Mouse (Mus musculus) forebrain, embryonic 12.5 days (tissue): ENCODE results near the gene Gm37240. TPM values are rescaled to one million over a fixed set of nuclear protein-coding genes. Genes with fewer than 3 reads are reported as not detected.

Experiments
- ATAC-seq: fragments of 200-750 bp; cut with Nextera tagmentation; 2 replicates; pipeline ENCODE4 v1.8.0; 2017; ENCODE audit warnings: moderate TSS enrichment; ENCODE audit not compliant: low FRiP score
- H3K27ac ChIP-seq: fragments of 300-500 bp; sonication (generic); 2 replicates; pipeline ENCODE4 v1.5.1; 2016; ENCODE audit warnings: mild to moderate bottlenecking
- H3K27me3 ChIP-seq: fragments of 300-500 bp; sonication (generic); 2 replicates; pipeline ENCODE4 v1.6.1; 2016; ENCODE audit warnings: mild to moderate bottlenecking
- H3K36me3 ChIP-seq: fragments of 300-500 bp; sonication (generic); replicated peaks from 2 replicates; pipeline ENCODE4 v1.6.1; 2016; ENCODE audit warnings: mild to moderate bottlenecking
- H3K4me1 ChIP-seq: fragments of 300-500 bp; sonication (generic); 2 replicates; pipeline ENCODE4 v1.6.1; 2016
- H3K4me2 ChIP-seq: fragments of 300-500 bp; sonication (generic); 2 replicates; pipeline ENCODE4 v1.6.1; 2016; ENCODE audit warnings: mild to moderate bottlenecking, moderate library complexity
- H3K4me3 ChIP-seq: fragments of 300-500 bp; sonication (generic); replicated peaks from 2 replicates; pipeline ENCODE4 v1.5.1; 2016; ENCODE audit warnings: mild to moderate bottlenecking
- H3K9ac ChIP-seq: fragments of 300-500 bp; sonication (generic); 2 replicates; pipeline ENCODE4 v1.6.1; 2016; ENCODE audit warnings: mild to moderate bottlenecking
- H3K9me3 ChIP-seq: fragments of 300-500 bp; sonication (generic); 2 replicates; pipeline ENCODE4 v1.6.1; 2016
- WGBS: fragments of 180-500 bp; shearing (Covaris S2); methylation state at CpG from one replicate; pipeline ENCODE4 v1.1.7; 2016; 5-methylcytosine and 5-hydroxymethylcytosine counted together
- polyA plus RNA-seq: library from polyadenylated mRNA; unstranded; fragments of >200 nt; fragmentation: Nextera tagmentation; extraction: Ambion mirVana; gene quantifications from 2 replicates; pipeline ENCODE4 v1.2.1, GENCODE M21; 2016

Gm37240 gene
- polyA plus RNA-seq, 1 experiment from 2014 or later, result 0.57 TPM

DNA sequence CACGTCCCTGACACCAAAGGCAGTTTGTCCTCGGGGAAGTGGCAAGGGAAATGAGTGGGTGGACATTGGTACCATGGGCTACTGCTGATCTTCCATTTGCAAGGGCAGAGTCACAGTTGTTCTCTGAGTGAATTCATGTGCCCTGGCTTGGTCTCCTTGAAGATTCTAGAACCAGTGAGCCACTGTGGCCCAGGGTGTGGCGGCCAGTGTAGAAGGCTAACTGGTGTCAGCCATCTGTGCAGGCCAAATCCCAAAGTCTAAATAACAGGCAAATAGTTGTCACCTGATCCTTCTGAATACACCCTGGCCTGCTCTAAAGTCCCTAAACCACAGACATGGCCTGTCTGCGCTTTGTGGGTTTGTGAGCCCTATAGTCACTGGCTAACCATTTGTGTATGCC is 898.4 kb downstream of the Gm37240 start:
- Histone ChIP-seq H3K4me3 (no peak overlapping the region), H3K9ac (no peak overlapping the region), H3K4me2 (no peak overlapping the region), H3K9me3 (peaks cover 2% of the 10 kb centered on the region; the same call in 1 of the 2 replicates), H3K27ac (no peak overlapping the region), H3K4me1 (no peaks in the 10 kb centered on the region), H3K27me3 (no peaks in the 10 kb centered on the region), H3K36me3 (no peaks in the 10 kb centered on the region)
- no peak for ATAC-seq
- WGBS, result 91% methylated on average over 4 of the region's 4 CpGs

DNA sequence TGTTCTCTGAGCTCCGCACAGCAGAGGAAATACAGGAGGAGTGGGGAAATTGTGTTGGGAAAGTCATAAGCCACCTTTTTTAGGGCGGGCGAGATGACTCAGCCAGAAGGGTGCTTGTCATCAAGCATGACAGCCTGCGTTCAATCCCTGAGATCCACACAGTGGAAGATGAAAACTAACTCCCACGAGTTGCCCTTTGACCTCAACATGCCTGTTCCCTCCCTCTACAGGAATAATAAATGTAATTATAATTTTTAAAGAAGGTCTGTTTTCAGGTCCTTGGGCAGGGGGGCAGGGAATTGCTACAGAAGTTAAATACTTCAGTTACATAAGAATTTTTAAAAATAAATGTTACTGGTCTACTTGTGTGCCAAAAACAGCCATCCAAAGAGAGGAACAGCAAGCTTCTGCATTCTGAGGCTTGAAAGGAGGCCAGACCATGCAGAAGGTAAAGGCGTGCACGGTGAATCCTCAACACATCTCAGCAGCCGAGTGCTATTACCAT is 902.1 kb downstream of the Gm37240 start:
- Histone ChIP-seq H3K9ac (no peak overlapping the region), H3K9me3 (no peaks in the 10 kb centered on the region), H3K27ac (no peak overlapping the region), H3K4me3 (no peak overlapping the region), H3K36me3 (peaks cover 1% of the 10 kb centered on the region), H3K4me2 (no peak overlapping the region), H3K27me3 (no peaks in the 10 kb centered on the region), H3K4me1 (no peaks in the 10 kb centered on the region)
- WGBS, result 89% methylated on average over 8 of the region's 8 CpGs
- ATAC-seq, result no peak

DNA sequence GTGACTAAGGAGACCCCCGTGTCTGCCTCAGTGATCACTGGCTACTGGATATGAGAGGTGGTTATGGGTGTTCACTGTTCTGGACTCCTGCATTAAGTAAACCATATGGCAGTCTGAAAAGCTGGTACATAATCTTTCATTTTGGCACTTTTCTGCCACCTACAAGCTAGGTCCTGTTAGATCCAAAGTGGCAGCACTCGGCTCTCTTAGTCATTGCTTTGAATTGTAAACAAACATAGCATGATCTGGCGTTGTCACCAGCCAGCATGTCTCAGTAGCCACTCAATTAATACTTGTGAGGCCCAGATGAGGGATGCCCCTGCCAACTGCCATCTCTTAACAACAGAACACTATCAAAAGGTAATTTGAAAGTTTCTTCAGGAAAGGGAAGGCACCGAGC is 904.6 kb downstream of the Gm37240 start:
- WGBS, result 77% methylated on average over 4 of the region's 4 CpGs
- no peak overlapping the region for H3K4me3 ChIP-seq
- no peak for ATAC-seq

GRCm38 (mm10) chr3:84980158-84980557 is 907.2 kb downstream of the Gm37240 start:
- H3K27me3 ChIP-seq, result no peaks in the 10 kb centered on the region
- no peak overlapping the region for H3K4me3 ChIP-seq
- H3K4me2 ChIP-seq, result no peak overlapping the region
- H3K36me3 ChIP-seq, result peaks cover 33% of the 10 kb centered on the region
- no peak for ATAC-seq
- no peak overlapping the region for H3K27ac ChIP-seq
- WGBS, result 98% methylated on average over 2 of the region's 2 CpGs
- no peak overlapping the region for H3K9ac ChIP-seq
- no peaks in the 10 kb centered on the region for H3K9me3 ChIP-seq
- no peaks in the 10 kb centered on the region; the same call in 1 of the 2 replicates for H3K4me1 ChIP-seq

More for the DNA sequence above, 904.6 kb downstream of the Gm37240 start:
- no peaks in the 10 kb centered on the region for H3K4me1 ChIP-seq
- peaks cover 17% of the 10 kb centered on the region for H3K36me3 ChIP-seq
- no peaks in the 10 kb centered on the region for H3K27me3 ChIP-seq
- H3K9ac ChIP-seq, result no peak overlapping the region
- H3K27ac ChIP-seq, result no peak overlapping the region
- H3K4me2 ChIP-seq, result no peak overlapping the region
- H3K9me3 ChIP-seq, result no peaks in the 10 kb centered on the region

- ATAC-seq, result no peak
- 89% methylated on average over 11 of the region's 11 CpGs for WGBS
- H3K4me2 ChIP-seq, result no peak overlapping the region
- H3K4me1 ChIP-seq, result no peaks in the 10 kb centered on the region; the same call in 1 of the 2 replicates
- no peaks in the 10 kb centered on the region for H3K27me3 ChIP-seq
- H3K9me3 ChIP-seq, result no peaks in the 10 kb centered on the region
- no peak overlapping the region for H3K4me3 ChIP-seq
- no peak overlapping the region for H3K9ac ChIP-seq
- no peak overlapping the region for H3K27ac ChIP-seq
- H3K36me3 ChIP-seq, result peaks cover 40% of the 10 kb centered on the region
Observed at GRCm38 (mm10) chr3:84978676-84979075, 908.6 kb downstream of the Gm37240 start.

GRCm38 (mm10) chr3:84974193-84974592 is 913.1 kb downstream of the Gm37240 start:
- Histone ChIP-seq H3K27me3 (no peaks in the 10 kb centered on the region), H3K4me1 (no peaks in the 10 kb centered on the region; the same call in 1 of the 2 replicates), H3K36me3 (peaks cover 64% of the 10 kb centered on the region), H3K4me2 (no peak overlapping the region), H3K4me3 (no peak overlapping the region), H3K9me3 (no peaks in the 10 kb centered on the region), H3K27ac (no peak overlapping the region), H3K9ac (no peak overlapping the region)
- no peak for ATAC-seq
- WGBS, result 94% methylated on average over 9 of the region's 9 CpGs

DNA sequence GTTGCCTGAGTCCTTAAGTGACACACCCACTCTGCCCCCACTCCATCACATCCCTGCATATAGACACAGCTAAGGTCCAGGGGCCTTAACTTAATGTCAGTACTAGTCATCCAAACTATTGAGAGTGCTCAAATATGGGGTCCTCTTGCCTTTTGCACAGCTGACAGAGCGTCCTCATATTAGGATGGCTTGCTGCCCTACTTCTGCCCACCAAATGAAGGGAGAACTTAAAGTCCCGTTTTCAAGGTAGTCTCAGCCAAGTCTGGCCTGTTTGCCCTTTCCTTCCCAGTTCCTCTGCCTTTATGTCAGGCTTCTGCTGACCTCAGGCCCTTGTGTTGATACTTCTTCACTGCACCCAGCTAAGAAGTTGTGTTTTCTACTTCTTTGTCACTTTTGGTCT is 914.4 kb downstream of the Gm37240 start:
- Histone ChIP-seq H3K9me3 (no peaks in the 10 kb centered on the region), H3K4me2 (no peak overlapping the region), H3K9ac (no peak overlapping the region), H3K4me3 (no peak overlapping the region), H3K27ac (no peak overlapping the region), H3K36me3 (peaks cover 69% of the 10 kb centered on the region), H3K4me1 (no peaks in the 10 kb centered on the region; the same call in 1 of the 2 replicates), H3K27me3 (no peaks in the 10 kb centered on the region)
- 100% methylated on average over 2 of the region's 2 CpGs for WGBS
- ATAC-seq, result no peak

DNA sequence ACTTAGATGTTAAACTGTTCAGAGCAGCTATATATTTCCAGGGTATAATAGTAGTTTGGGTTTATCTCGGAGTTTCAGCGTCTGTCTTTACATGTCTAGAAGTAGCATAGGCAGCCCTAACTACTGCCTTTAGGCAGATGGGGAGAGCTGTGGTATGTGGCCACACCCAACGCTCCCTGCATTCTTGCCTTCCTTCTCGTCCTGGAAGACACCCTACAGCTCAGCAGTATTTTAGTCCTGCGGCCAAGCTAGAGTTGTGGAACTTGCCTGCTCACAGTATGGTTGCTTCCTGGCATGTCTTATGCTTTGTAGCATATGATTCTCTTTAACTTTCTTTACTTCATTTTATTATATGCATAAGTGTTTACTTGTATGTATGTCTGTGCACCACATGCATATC is 915.8 kb downstream of the Gm37240 start:
- Histone ChIP-seq H3K9me3 (no peaks in the 10 kb centered on the region), H3K27ac (no peak overlapping the region), H3K4me1 (no peaks in the 10 kb centered on the region; the same call in 1 of the 2 replicates), H3K36me3 (peaks cover 71% of the 10 kb centered on the region), H3K9ac (no peak overlapping the region), H3K4me2 (no peak overlapping the region), H3K4me3 (no peak overlapping the region), H3K27me3 (no peaks in the 10 kb centered on the region)
- WGBS, result 92% methylated on average over 5 of the region's 5 CpGs
- ATAC-seq, result no peak

DNA sequence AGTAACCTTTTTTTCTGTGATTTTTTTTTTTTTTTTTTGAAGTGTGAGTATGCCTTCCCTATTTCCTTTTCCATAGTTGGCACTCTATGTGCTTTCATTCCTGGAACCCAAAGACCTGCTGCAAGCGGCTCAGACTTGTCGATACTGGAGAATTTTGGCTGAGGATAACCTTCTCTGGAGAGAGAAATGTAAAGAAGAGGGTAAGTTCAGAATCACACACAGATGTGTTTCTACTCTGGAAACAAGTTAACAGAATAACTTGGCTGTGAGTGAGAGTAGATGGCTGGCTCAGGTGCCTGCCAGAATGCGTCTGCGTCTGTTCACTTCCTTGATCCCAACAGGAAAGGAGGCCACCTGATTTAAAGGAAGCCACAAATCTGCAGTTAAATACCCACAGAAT is 920.0 kb downstream of the Gm37240 start:
- Histone ChIP-seq H3K27me3 (no peaks in the 10 kb centered on the region), H3K9ac (no peak overlapping the region), H3K4me2 (no peak overlapping the region), H3K9me3 (no peaks in the 10 kb centered on the region), H3K4me3 (no peak overlapping the region), H3K4me1 (no peaks in the 10 kb centered on the region), H3K27ac (no peak overlapping the region), H3K36me3 (peaks cover 51% of the 10 kb centered on the region)
- WGBS, result 96% methylated on average over 4 of the region's 4 CpGs
- ATAC-seq, result no peak

GRCm38 (mm10) chr3:84965156-84965555 is 922.2 kb downstream of the Gm37240 start:
- Histone ChIP-seq H3K27me3 (no peaks in the 10 kb centered on the region), H3K27ac (no peak overlapping the region), H3K36me3 (peaks cover 41% of the 10 kb centered on the region), H3K9me3 (no peaks in the 10 kb centered on the region), H3K9ac (no peak overlapping the region), H3K4me1 (no peaks in the 10 kb centered on the region), H3K4me3 (no peak overlapping the region), H3K4me2 (no peak overlapping the region)
- no peak for ATAC-seq
- 90% methylated on average over 5 of the region's 5 CpGs for WGBS

DNA sequence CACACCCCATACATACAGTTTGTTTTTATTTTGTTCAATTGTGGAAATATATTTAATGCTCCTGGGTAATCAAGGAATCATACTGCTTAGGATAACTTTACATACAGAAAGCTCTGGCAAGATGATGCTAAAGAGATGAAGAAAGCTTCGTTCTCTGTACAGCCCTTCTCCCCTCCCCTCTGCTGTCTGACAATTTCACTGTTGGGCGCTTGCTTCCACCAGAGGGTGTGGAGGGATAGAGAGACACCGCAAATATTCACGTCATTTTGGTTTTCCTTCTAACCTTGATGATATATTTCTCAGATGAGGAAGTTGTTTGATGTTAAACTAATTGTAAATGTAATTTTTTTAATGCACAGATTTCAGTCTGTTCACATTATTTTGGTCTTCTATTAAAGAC is 931.5 kb downstream of the Gm37240 start:
- no peak overlapping the region for H3K4me3 ChIP-seq
- no peaks in the 10 kb centered on the region for H3K27me3 ChIP-seq
- H3K4me2 ChIP-seq, result peak overlapping the region; percentile 24; the same call in 1 of the 2 replicates
- peaks cover 15% of the 10 kb centered on the region for H3K4me1 ChIP-seq
- H3K9ac ChIP-seq, result no peak overlapping the region
- no peak overlapping the region for H3K27ac ChIP-seq
- WGBS, result 32% methylated on average over 4 of the region's 4 CpGs
- no peaks in the 10 kb centered on the region for H3K9me3 ChIP-seq
- 0 out of 2 replicates have a peak, but pooled peaks have one; percentile 41 for ATAC-seq
- H3K36me3 ChIP-seq, result peaks cover 10% of the 10 kb centered on the region

- Histone ChIP-seq H3K36me3 (peaks cover 8% of the 10 kb centered on the region), H3K4me1 (peaks cover 15% of the 10 kb centered on the region), H3K27ac (0 out of 2 replicates have a peak overlapping the region, but pooled peaks have one; percentile 31), H3K27me3 (no peaks in the 10 kb centered on the region), H3K4me3 (peak overlapping the region; percentile 19; the same call in 1 of the 2 replicates), H3K9me3 (no peaks in the 10 kb centered on the region), H3K4me2 (peak overlapping the region; percentile 34), H3K9ac (no peak overlapping the region)
- 39% methylated on average over 8 of the region's 8 CpGs for WGBS
- ATAC-seq, result no peak
Observed at GRCm38 (mm10) chr3:84955011-84955775, 932.1 kb downstream of the Gm37240 start.
